Mouse (Mus musculus) heart, postnatal 0 days (tissue): ENCODE measurements around the gene Ppcs.
A peak's percentile ranks its signal among the peaks of the same experiment; 100 is the strongest.

Source experiments
- CTCF ChIP-seq: IDR thresholded peaks from 2 replicates; pipeline ENCODE4 v1.5.1; 2016; ENCODE audit warnings: antibody characterized with exemption, control low read depth, low read depth
- EP300 ChIP-seq: IDR thresholded peaks from 2 replicates; pipeline ENCODE4 v1.6.1; 2016; ENCODE audit warnings: antibody characterized with exemption, low read depth

GRCm38 (mm10) chr4:119400896-119401295 lies 21.3 kb downstream of the Ppcs start:
- TF ChIP-seq CTCF = peak; percentile 21
- TF ChIP-seq EP300 = no peak
